In the genomic region with DNA sequence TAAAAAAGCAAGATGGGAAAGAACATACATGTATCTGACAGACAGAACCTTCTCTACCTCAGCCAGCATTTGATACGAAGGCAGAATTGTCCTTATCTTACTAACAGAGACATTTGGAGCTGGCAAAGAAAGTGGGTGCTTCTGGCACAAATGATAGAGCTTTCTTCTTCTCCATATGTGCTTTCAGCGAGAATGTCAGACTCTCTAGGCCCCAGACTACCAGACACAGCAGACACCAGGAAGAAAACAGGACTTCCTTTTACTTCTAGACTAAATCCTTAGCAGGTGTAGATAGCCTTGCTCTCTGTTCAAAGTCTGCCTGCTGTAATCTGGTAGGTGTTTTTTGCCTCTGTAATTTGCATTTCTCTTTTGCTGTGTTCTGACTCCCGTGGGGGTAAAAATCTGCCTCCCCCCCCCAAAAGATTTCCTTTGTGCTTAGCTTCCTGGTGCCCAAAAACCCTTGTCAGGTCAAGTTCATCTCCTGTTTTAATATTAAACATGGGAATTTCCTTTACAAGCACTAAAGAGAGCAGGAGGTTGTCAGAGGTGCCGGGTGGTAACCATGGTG, we compare ENCODE assay signal across 15 mouse cellular contexts.
DNase-seq lines count a peak whose midpoint lies in the region; ATAC-seq lines count a peak whose summit lies in the region.
"Had no signal": no experiment of that assay in that cellular context is flagged by ENCODE, and none has a peak within 500 bp of the region (broad histone marks: within the 10 kb centered on the region; RNA-seq: fewer than 3 reads in every experiment).

No protein-coding gene starts in this region.

- H3K27me3 ChIP-seq in midbrain, embryonic 11.5 days (ENCODE audit: control insufficient read depth, insufficient read depth, low read length), result no peaks in the 10 kb centered on the region
- no peaks in the 10 kb centered on the region for H3K27me3 ChIP-seq in midbrain, embryonic 10.5 days (ENCODE audit: low read depth, poor library complexity, severe bottlenecking)
- no peaks in the 10 kb centered on the region for H3K27me3 ChIP-seq in hindbrain, embryonic 16.5 days (replicated peaks; ENCODE audit: control insufficient read depth, insufficient read depth, low read length)
- H3K27me3 ChIP-seq: embryonic facial prominence, embryonic 12.5 days; heart, embryonic 15.5 days had no signal

- no peaks in the 10 kb centered on the region for H3K36me3 ChIP-seq in midbrain, embryonic 11.5 days (ENCODE audit: control insufficient read depth, insufficient read depth, low read length)
- H3K36me3 ChIP-seq in midbrain, embryonic 10.5 days, result no peaks in the 10 kb centered on the region
- no peaks in the 10 kb centered on the region for H3K36me3 ChIP-seq in hindbrain, embryonic 16.5 days (ENCODE audit: control insufficient read depth, insufficient read depth, low read length)
- H3K36me3 ChIP-seq: embryonic facial prominence, embryonic 12.5 days; heart, embryonic 15.5 days had no signal

- H3K4me2 ChIP-seq in midbrain, embryonic 11.5 days, result no peak overlapping the region
- H3K4me2 ChIP-seq in hindbrain, embryonic 16.5 days (ENCODE audit: low read length), result no peak overlapping the region
- H3K4me2 ChIP-seq: embryonic facial prominence, embryonic 12.5 days; heart, embryonic 15.5 days had no signal

- H3K4me1 ChIP-seq in midbrain, embryonic 11.5 days (ENCODE audit: control insufficient read depth, insufficient read depth, low read length), result peaks cover 8% of the 10 kb centered on the region; the same call in 1 of the 2 replicates
- H3K4me1 ChIP-seq in midbrain, embryonic 10.5 days, result peaks cover 42% of the 10 kb centered on the region
- H3K4me1 ChIP-seq in hindbrain, embryonic 16.5 days (ENCODE audit: control insufficient read depth, insufficient read depth, low read depth, low read length), result peaks cover 17% of the 10 kb centered on the region

- no peak overlapping the region for H3K9ac ChIP-seq in midbrain, embryonic 11.5 days (ENCODE audit: low read length)
- H3K9ac ChIP-seq in hindbrain, embryonic 16.5 days (ENCODE audit: low read depth, low read length), result no peak overlapping the region
- H3K9ac ChIP-seq: embryonic facial prominence, embryonic 12.5 days; heart, embryonic 15.5 days; liver, embryonic 14.5 days had no signal

- H3K9me3 ChIP-seq in midbrain, embryonic 11.5 days (ENCODE audit: control insufficient read depth, low read length), result no peaks in the 10 kb centered on the region
- no peaks in the 10 kb centered on the region for H3K9me3 ChIP-seq in midbrain, embryonic 10.5 days (replicated peaks)
- H3K9me3 ChIP-seq in hindbrain, embryonic 16.5 days (ENCODE audit: control insufficient read depth, low read length), result no peaks in the 10 kb centered on the region
- H3K9me3 ChIP-seq: embryonic facial prominence, embryonic 12.5 days; heart, embryonic 15.5 days had no signal

- no peak overlapping the region for H3K27ac ChIP-seq in midbrain, embryonic 11.5 days (ENCODE audit: low read depth, low read length)
- no peak overlapping the region for H3K27ac ChIP-seq in midbrain, embryonic 10.5 days (replicated peaks)
- H3K27ac ChIP-seq in hindbrain, embryonic 16.5 days (ENCODE audit: low read depth, low read length), result peak overlapping the region; percentile 56; the same call in 1 of the 2 replicates
- H3K27ac ChIP-seq: embryonic facial prominence, embryonic 12.5 days; heart, embryonic 15.5 days; liver, embryonic 14.5 days had no signal

- no peak for DNase-seq in frontal cortex, postnatal 14 days (ENCODE audit: low spot score in 2 of 2)
- DNase-seq in midbrain, embryonic 11.5 days (ENCODE audit: low spot score, missing footprints), result peak; percentile 81
- no peak for DNase-seq in midbrain, embryonic 10.5 days (ENCODE audit: low spot score)
- DNase-seq in right cerebral cortex, postnatal 10 days (ENCODE audit: low spot score in 2 of 2), result peak; percentile 51 to 74
- DNase-seq in kidney, adult 9 months, result no peak
- no peak for DNase-seq in lung, postnatal 4 days
- DNase-seq: adrenal gland, adult 2 months; cerebellum, adult 9-10 months; kidney, adult 11 months; spleen, adult 18-20 months had no signal

- H3K4me3 ChIP-seq in midbrain, embryonic 11.5 days (ENCODE audit: low read depth, low read length), result no peak overlapping the region
- H3K4me3 ChIP-seq in midbrain, embryonic 10.5 days, result no peak overlapping the region
- no peak overlapping the region for H3K4me3 ChIP-seq in hindbrain, embryonic 16.5 days (ENCODE audit: low read length)
- H3K4me3 ChIP-seq: embryonic facial prominence, embryonic 12.5 days; heart, embryonic 15.5 days had no signal

- ATAC-seq in frontal cortex, adult (ENCODE audit: low TSS enrichment), result peak; percentile 60
- ATAC-seq in midbrain, embryonic 11.5 days (ENCODE audit: low FRiP score), result no peak
- no peak for ATAC-seq in hindbrain, embryonic 16.5 days

- 51% methylated on average over 4 of the region's 4 CpGs for WGBS in midbrain, embryonic 11.5 days
- WGBS in midbrain, embryonic 10.5 days, result 60% methylated on average over 4 of the region's 4 CpGs
- WGBS in hindbrain, embryonic 16.5 days, result 31% methylated on average over 4 of the region's 4 CpGs

Comparison
In these comparisons a context has a peak if more than half of its experiments do, and no peak if none do; other contexts are left out.
1. DNase-seq: peak in midbrain, embryonic 11.5 days (single experiment) and right cerebral cortex, postnatal 10 days (2 of 2); none in frontal cortex, postnatal 14 days (0 of 2), midbrain, embryonic 10.5 days (single experiment), kidney, adult 9 months (single experiment) and lung, postnatal 4 days (0 of 2).